Mouse (Mus musculus): ENCODE measurements around the gene Nedd8. TPM values are rescaled to one million over a fixed set of nuclear protein-coding genes. Genes with fewer than 3 reads are reported as not detected.

Nedd8 gene
- polyA plus RNA-seq, 1 experiment from 2014 or later, result 231 TPM

- H3K4me2 ChIP-seq (ENCODE audit: low read depth, low read length), result no peak overlapping the region
- H3K36me3 ChIP-seq (replicated peaks; ENCODE audit: insufficient read depth, low read length), result peaks cover 14% of the 10 kb centered on the region
- no peaks in the 10 kb centered on the region for H3K9me3 ChIP-seq (ENCODE audit: low read length)
- peaks cover 21% of the 10 kb centered on the region for H3K4me1 ChIP-seq (ENCODE audit: insufficient read depth)
- ATAC-seq (peak; percentile 81), DNase-seq (no peak)
- peak overlapping the region; percentile 77 for H3K27ac ChIP-seq (ENCODE audit: low read depth)
- TF ChIP-seq EP300 (IDR thresholded peaks at IDR 0.05; ENCODE audit: low read depth), result peak; percentile 94
- TF ChIP-seq CTCF (IDR thresholded peaks at IDR 0.05; ENCODE audit: low read depth), result peak; percentile 7; the same call in 1 of the 2 replicates
- 48% methylated on average over 7 of the region's 7 CpGs for WGBS (ENCODE audit: insufficient replicate concordance)
- peaks cover 8% of the 10 kb centered on the region; the same call in 1 of the 2 replicates for H3K27me3 ChIP-seq (ENCODE audit: insufficient read depth, low read length)
- H3K9ac ChIP-seq (replicated peaks), result no peak overlapping the region
- no peak overlapping the region for H3K4me3 ChIP-seq (ENCODE audit: low read depth, low read length)
These were observed 57.3 kb downstream of the Nedd8 start for GRCm38 (mm10) chr14:55614565-55615178.

- H3K4me3 ChIP-seq (ENCODE audit: low read depth, low read length), result no peak overlapping the region
- no peak for ATAC-seq
- peak overlapping the region; percentile 31; the same call in 1 of the 2 replicates for H3K27ac ChIP-seq (ENCODE audit: low read depth)
- no peak for DNase-seq
- H3K9me3 ChIP-seq (ENCODE audit: low read length), result no peaks in the 10 kb centered on the region
- 0 out of 2 replicates have a peak, but pooled peaks cover 2% of the 10 kb centered on the region for H3K27me3 ChIP-seq (ENCODE audit: insufficient read depth, low read length)
- TF ChIP-seq EP300 (IDR thresholded peaks at IDR 0.05; ENCODE audit: low read depth), result no peak
- TF ChIP-seq CTCF (IDR thresholded peaks at IDR 0.05; ENCODE audit: low read depth), result no peak
- H3K36me3 ChIP-seq (replicated peaks; ENCODE audit: insufficient read depth, low read length), result peaks cover 27% of the 10 kb centered on the region
- WGBS (ENCODE audit: insufficient replicate concordance), result 59% methylated on average over 6 of the region's 6 CpGs
- no peak overlapping the region for H3K4me2 ChIP-seq (ENCODE audit: low read depth, low read length)
- no peak overlapping the region for H3K9ac ChIP-seq (replicated peaks)
- H3K4me1 ChIP-seq (ENCODE audit: insufficient read depth), result peaks cover 15% of the 10 kb centered on the region
These were observed 58.6 kb downstream of the Nedd8 start for GRCm38 (mm10) chr14:55613346-55613745.

Other genes with a start within 250 kb of the Nedd8 start
- gene Dhrs4, start 193.4 kb downstream of the Nedd8 start, polyA plus RNA-seq (2015; fragmentation: Nextera tagmentation; extraction: Ambion mirVana), result 177 TPM in 2 replicates
- 0.06 and 0.08 TPM in 2 replicates for gene Carmil3, start 181.5 kb downstream of the Nedd8 start, polyA plus RNA-seq (2015; fragmentation: Nextera tagmentation; extraction: Ambion mirVana)
- not detected in 2 replicates for gene Cpne6, start 161.7 kb downstream of the Nedd8 start, polyA plus RNA-seq (2015; fragmentation: Nextera tagmentation; extraction: Ambion mirVana)
- not detected in 2 replicates for gene Nrl, start 147.1 kb downstream of the Nedd8 start, polyA plus RNA-seq (2015; fragmentation: Nextera tagmentation; extraction: Ambion mirVana)
- gene Pck2, start 131.9 kb downstream of the Nedd8 start, polyA plus RNA-seq (2015; fragmentation: Nextera tagmentation; extraction: Ambion mirVana), result 19.9 and 20.7 TPM in 2 replicates
- 59.9 and 62.7 TPM in 2 replicates for gene Dcaf11, start 112.1 kb downstream of the Nedd8 start, polyA plus RNA-seq (2015; fragmentation: Nextera tagmentation; extraction: Ambion mirVana)
- 1.3 and 1.4 TPM in 2 replicates for gene A730061H03Rik, start 111.7 kb downstream of the Nedd8 start, polyA plus RNA-seq (2015; fragmentation: Nextera tagmentation; extraction: Ambion mirVana)
- gene Fitm1, start 96.5 kb downstream of the Nedd8 start, polyA plus RNA-seq (2015; fragmentation: Nextera tagmentation; extraction: Ambion mirVana), result 1.8 and 4.6 TPM in 2 replicates
- 162 and 180 TPM in 2 replicates for gene Psme1, start 94.0 kb downstream of the Nedd8 start, polyA plus RNA-seq (2015; fragmentation: Nextera tagmentation; extraction: Ambion mirVana)
- 17.3 and 19.2 TPM in 2 replicates for gene Emc9, start 86.8 kb downstream of the Nedd8 start, polyA plus RNA-seq (2015; fragmentation: Nextera tagmentation; extraction: Ambion mirVana)
- gene Psme2, start 81.0 kb downstream of the Nedd8 start, polyA plus RNA-seq (2015; fragmentation: Nextera tagmentation; extraction: Ambion mirVana), result 222 and 231 TPM in 2 replicates
- 8.5 and 9.6 TPM in 2 replicates for gene Rnf31, start 80.4 kb downstream of the Nedd8 start, polyA plus RNA-seq (2015; fragmentation: Nextera tagmentation; extraction: Ambion mirVana)
- gene Irf9, start 68.6 kb downstream of the Nedd8 start, polyA plus RNA-seq (2015; fragmentation: Nextera tagmentation; extraction: Ambion mirVana), result 18.6 and 19.4 TPM in 2 replicates
- 1.5 and 2.2 TPM in 2 replicates for gene Rec8, start 54.1 kb downstream of the Nedd8 start, polyA plus RNA-seq (2015; fragmentation: Nextera tagmentation; extraction: Ambion mirVana)
- 14.7 and 16.6 TPM in 2 replicates for gene Ipo4, start 36.2 kb downstream of the Nedd8 start, polyA plus RNA-seq (2015; fragmentation: Nextera tagmentation; extraction: Ambion mirVana)
- 0.99 and 1.6 TPM in 2 replicates for gene Gm49378, start 34.2 kb downstream of the Nedd8 start, polyA plus RNA-seq (2015; fragmentation: Nextera tagmentation; extraction: Ambion mirVana)
- 39.3 and 42.8 TPM in 2 replicates for gene Tm9sf1, start 28.3 kb downstream of the Nedd8 start, polyA plus RNA-seq (2015; fragmentation: Nextera tagmentation; extraction: Ambion mirVana)
- gene Tssk4, start 21.9 kb downstream of the Nedd8 start, polyA plus RNA-seq (2015; fragmentation: Nextera tagmentation; extraction: Ambion mirVana), result 0.06 and 0.21 TPM in 2 replicates
- 16.0 and 16.1 TPM in 2 replicates for gene Mdp1, start 11.6 kb downstream of the Nedd8 start, polyA plus RNA-seq (2015; fragmentation: Nextera tagmentation; extraction: Ambion mirVana)
- gene Gmpr2, start 183 bp downstream of the Nedd8 start, polyA plus RNA-seq (2015; fragmentation: Nextera tagmentation; extraction: Ambion mirVana), result 15.0 and 17.4 TPM in 2 replicates
- gene Tinf2, start 9.7 kb upstream of the Nedd8 start, polyA plus RNA-seq (2015; fragmentation: Nextera tagmentation; extraction: Ambion mirVana), result 11.5 and 14.1 TPM in 2 replicates
- gene Tgm1, start 41.8 kb upstream of the Nedd8 start, polyA plus RNA-seq (2015; fragmentation: Nextera tagmentation; extraction: Ambion mirVana), result 3.6 and 4.7 TPM in 2 replicates
- 18.5 and 21.2 TPM in 2 replicates for gene Rabggta, start 50.1 kb upstream of the Nedd8 start, polyA plus RNA-seq (2015; fragmentation: Nextera tagmentation; extraction: Ambion mirVana)
- gene Dhrs1, start 73.6 kb upstream of the Nedd8 start, polyA plus RNA-seq (2015; fragmentation: Nextera tagmentation; extraction: Ambion mirVana), result 98.6 and 103 TPM in 2 replicates
- 13.2 and 14.5 TPM in 2 replicates for gene Nop9, start 73.6 kb upstream of the Nedd8 start, polyA plus RNA-seq (2015; fragmentation: Nextera tagmentation; extraction: Ambion mirVana)
- gene Cideb, start 86.3 kb upstream of the Nedd8 start, polyA plus RNA-seq (2015; fragmentation: Nextera tagmentation; extraction: Ambion mirVana), result 191 and 192 TPM in 2 replicates
- 1.8 and 2.1 TPM in 2 replicates for gene Ltb4r2, start 89.3 kb upstream of the Nedd8 start, polyA plus RNA-seq (2015; fragmentation: Nextera tagmentation; extraction: Ambion mirVana)
- 21.6 and 22.0 TPM in 2 replicates for gene Ltb4r1, start 93.8 kb upstream of the Nedd8 start, polyA plus RNA-seq (2015; fragmentation: Nextera tagmentation; extraction: Ambion mirVana)
- 1.5 and 1.7 TPM in 2 replicates for gene Adcy4, start 112.0 kb upstream of the Nedd8 start, polyA plus RNA-seq (2015; fragmentation: Nextera tagmentation; extraction: Ambion mirVana)
- gene Ripk3, start 116.7 kb upstream of the Nedd8 start, polyA plus RNA-seq (2015; fragmentation: Nextera tagmentation; extraction: Ambion mirVana), result 9.6 and 10.3 TPM in 2 replicates
- 0.41 and 0.63 TPM in 2 replicates for gene Nfatc4, start 151.0 kb upstream of the Nedd8 start, polyA plus RNA-seq (2015; fragmentation: Nextera tagmentation; extraction: Ambion mirVana)
- 0.63 and 0.70 TPM in 2 replicates for gene Nynrin, start 181.9 kb upstream of the Nedd8 start, polyA plus RNA-seq (2015; fragmentation: Nextera tagmentation; extraction: Ambion mirVana)
- 0.29 and 0.40 TPM in 2 replicates for gene Cbln3, start 212.3 kb upstream of the Nedd8 start, polyA plus RNA-seq (2015; fragmentation: Nextera tagmentation; extraction: Ambion mirVana)
- 4.6 and 5.2 TPM in 2 replicates for gene Khnyn, start 212.8 kb upstream of the Nedd8 start, polyA plus RNA-seq (2015; fragmentation: Nextera tagmentation; extraction: Ambion mirVana)
- gene Sdr39u1, start 228.2 kb upstream of the Nedd8 start, polyA plus RNA-seq (2015; fragmentation: Nextera tagmentation; extraction: Ambion mirVana), result 26.2 and 26.9 TPM in 2 replicates

Data from liver, postnatal 0 days (tissue).